Mouse (Mus musculus) MEL (cell line): ENCODE data around the gene Wdcp.

ENCODE experiments used
- CTCF ChIP-seq, 3 experiments: IDR thresholded peaks in 2 of 3; conservative IDR thresholded peaks in 1 of 3; 2 replicates each; pipeline ENCODE4 v1.5.1; 2011 to 2012; ENCODE audit warnings: low read length in 3 of 3, low read depth in 2 of 3, mild to moderate bottlenecking in 2 of 3, improper control_type of control experiment in 1 of 3, inconsistent platforms in 1 of 3, mixed read lengths in 1 of 3, moderate library complexity in 1 of 3; ENCODE audit not compliant: control insufficient read depth in 1 of 3, insufficient read depth in 1 of 3, poor library complexity in 1 of 3, severe bottlenecking in 1 of 3
- ETS1 ChIP-seq: IDR thresholded peaks from 2 replicates; pipeline ENCODE4 v1.6.1; 2012; ENCODE audit warnings: low read depth, mild to moderate bottlenecking, inconsistent platforms, low read length, improper control_type of control experiment, moderate library complexity
- MAFK ChIP-seq: IDR thresholded peaks from 2 replicates; pipeline ENCODE4 v1.6.1; 2011; ENCODE audit warnings: low read depth, mild to moderate bottlenecking, low read length, improper control_type of control experiment, borderline replicate concordance
- MAZ ChIP-seq: IDR thresholded peaks from 2 replicates; pipeline ENCODE4 v1.6.1; 2012; ENCODE audit warnings: low read depth, mild to moderate bottlenecking, inconsistent platforms, low read length, improper control_type of control experiment
- MEF2A ChIP-seq: IDR thresholded peaks from 2 replicates; pipeline ENCODE4 v1.6.1; 2014; ENCODE audit warnings: low read depth, mild to moderate bottlenecking, inconsistent platforms, low read length, improper control_type of control experiment; ENCODE audit not compliant: poor library complexity, insufficient replicate concordance, severe bottlenecking; ENCODE audit errors: extremely low read depth
- POLR2A ChIP-seq, 2 experiments: IDR thresholded peaks; 2 replicates each; pipeline ENCODE4 v1.6.1; 2011 to 2012; ENCODE audit warnings: low read length in 2 of 2, mild to moderate bottlenecking in 2 of 2, control low read depth in 1 of 2, improper control_type of control experiment in 1 of 2, low read depth in 1 of 2, moderate library complexity in 1 of 2; ENCODE audit not compliant: control insufficient read depth in 1 of 2, insufficient read depth in 1 of 2, poor library complexity in 1 of 2
- RAD21 ChIP-seq: IDR thresholded peaks from 2 replicates; pipeline ENCODE4 v1.6.1; 2011; ENCODE audit warnings: mild to moderate bottlenecking, low read depth, low read length, improper control_type of control experiment
- ZC3H11A ChIP-seq: IDR thresholded peaks from 2 replicates; pipeline ENCODE4 v1.6.1; 2012; ENCODE audit warnings: low read depth, mild to moderate bottlenecking, inconsistent platforms, low read length, improper control_type of control experiment
- ZNF384 ChIP-seq: IDR thresholded peaks from 2 replicates; pipeline ENCODE4 v1.6.1; 2012; ENCODE audit warnings: low read depth, mild to moderate bottlenecking, inconsistent platforms, low read length, improper control_type of control experiment

GRCm38 (mm10) chr12:4882086-4882485 is 39.0 kb downstream of the Wdcp start:
- TF ChIP-seq MEF2A (no peak), MAFK (no peak), ZC3H11A (no peak), CTCF (IDR thresholded peaks at IDR 0.05 in 2 of 3, conservative IDR thresholded peaks at IDR 0.05 in 1 of 3; ENCODE audit: control insufficient read depth in 1 of 3, insufficient read depth in 1 of 3, low read depth in 2 of 3, low read length in 3 of 3, poor library complexity in 1 of 3, severe bottlenecking in 1 of 3) (no peak), RAD21 (no peak), MAZ (no peak), POLR2A (IDR thresholded peaks at IDR 0.05; ENCODE audit: control insufficient read depth in 1 of 2, insufficient read depth in 1 of 2, low read depth in 1 of 2, low read length in 2 of 2, poor library complexity in 1 of 2) (no peak), ZNF384 (no peak), ETS1 (no peak)
